ENCODE assay signal across 11 mouse cellular contexts in genomic region chr11:108947425-108948184, GRCm38 (mm10). TPM values are rescaled to one million over a fixed set of nuclear protein-coding genes. Genes with fewer than 3 reads are reported as not detected.
DNase-seq lines count a peak whose midpoint lies in the region; ATAC-seq and TF ChIP-seq lines count a peak whose summit lies in the region.
"Had no signal": no experiment of that assay in that cellular context is flagged by ENCODE, and none has a peak within 500 bp of the region (broad histone marks: within the 10 kb centered on the region; RNA-seq: fewer than 3 reads in every experiment).

No protein-coding gene starts in this region.

- intact Hi-C loops in heart, postnatal 14 days (cut with DNase I), result no loop called here
- intact Hi-C loops in left cerebral cortex, postnatal 25 days (cut with DNase I), result no loop called here

- no peak for DNase-seq in heart, postnatal 14 days
- DNase-seq in embryonic facial prominence, embryonic 10.5 days (ENCODE audit: low spot score), result peak; percentile 87
- DNase-seq in hindbrain, embryonic 10.5 days (ENCODE audit: low spot score), result peak; percentile 50
- peak; percentile 78 for DNase-seq in lung, postnatal 0 days (ENCODE audit: low spot score)
- DNase-seq in kidney, adult 18-20 months, result no peak
- DNase-seq in left cerebral cortex, postnatal 25 days (ENCODE audit: low spot score in 2 of 2), result no peak
- DNase-seq: gastrocnemius, postnatal 25 days had no signal

- peak; percentile 20 for TF ChIP-seq CTCF in lung, postnatal 0 days (IDR thresholded peaks at IDR 0.05)

- H3K9me3 ChIP-seq in heart, embryonic 15.5 days (replicated peaks), result no peaks in the 10 kb centered on the region
- H3K9me3 ChIP-seq in embryonic facial prominence, embryonic 10.5 days, result no peaks in the 10 kb centered on the region
- no peaks in the 10 kb centered on the region for H3K9me3 ChIP-seq in hindbrain, embryonic 10.5 days
- no peaks in the 10 kb centered on the region for H3K9me3 ChIP-seq in lung, postnatal 0 days (ENCODE audit: low read length)

- peak; percentile 18; the same call in 1 of the 2 replicates for TF ChIP-seq EP300 in lung, postnatal 0 days (IDR thresholded peaks at IDR 0.05)

- H3K9ac ChIP-seq in heart, embryonic 15.5 days, result no peak overlapping the region
- no peak overlapping the region for H3K9ac ChIP-seq in lung, postnatal 0 days (replicated peaks; ENCODE audit: low read depth)

- 63% methylated on average over 20 of the region's 20 CpGs for WGBS in heart, embryonic 15.5 days
- WGBS in embryonic facial prominence, embryonic 10.5 days, result 44% methylated on average over 20 of the region's 20 CpGs
- WGBS in hindbrain, embryonic 10.5 days, result 76% methylated on average over 20 of the region's 20 CpGs
- WGBS in lung, postnatal 0 days, result 51% methylated on average over 20 of the region's 20 CpGs

- no peak overlapping the region for H3K4me2 ChIP-seq in heart, embryonic 15.5 days
- H3K4me2 ChIP-seq in lung, postnatal 0 days (replicated peaks; ENCODE audit: low read depth, low read length), result no peak overlapping the region

- H3K4me1 ChIP-seq in heart, embryonic 15.5 days (replicated peaks), result peaks cover 11% of the 10 kb centered on the region
- peaks cover 29% of the 10 kb centered on the region for H3K4me1 ChIP-seq in embryonic facial prominence, embryonic 10.5 days
- peaks cover 25% of the 10 kb centered on the region for H3K4me1 ChIP-seq in hindbrain, embryonic 10.5 days (replicated peaks)
- H3K4me1 ChIP-seq in lung, postnatal 0 days (ENCODE audit: insufficient read depth, low read depth, low read length), result no peaks in the 10 kb centered on the region

- ATAC-seq in heart, embryonic 15.5 days (replicated peaks; ENCODE audit: insufficient number of reproducible peaks, insufficient read depth, low FRiP score, low read depth), result peak; percentile 36; the same call in 1 of the 2 replicates
- ATAC-seq in lung, postnatal 0 days, result peak; percentile 72
- ATAC-seq in granulocyte monocyte progenitor cell, adult 5-6 weeks (replicated peaks; ENCODE audit: poor library complexity, severe bottlenecking), result no peak

- H3K27ac ChIP-seq in heart, embryonic 15.5 days, result 0 out of 2 replicates have a peak overlapping the region, but pooled peaks have one; percentile 26
- H3K27ac ChIP-seq in embryonic facial prominence, embryonic 10.5 days (replicated peaks), result peak overlapping the region; percentile 76
- peak overlapping the region; percentile 72 for H3K27ac ChIP-seq in hindbrain, embryonic 10.5 days
- peak overlapping the region; percentile 28; the same call in 1 of the 2 replicates for H3K27ac ChIP-seq in lung, postnatal 0 days (ENCODE audit: low read length)

- H3K36me3 ChIP-seq in heart, embryonic 15.5 days, result peaks cover 18% of the 10 kb centered on the region; the same call in 1 of the 2 replicates
- H3K36me3 ChIP-seq in embryonic facial prominence, embryonic 10.5 days (replicated peaks), result peaks cover 94% of the 10 kb centered on the region
- H3K36me3 ChIP-seq in hindbrain, embryonic 10.5 days, result peaks cover 99% of the 10 kb centered on the region
- peaks cover 27% of the 10 kb centered on the region for H3K36me3 ChIP-seq in lung, postnatal 0 days (ENCODE audit: insufficient read depth, low read length)
- H3K36me3 ChIP-seq: G1E had no signal

- H3K4me3 ChIP-seq in heart, embryonic 15.5 days, result no peak overlapping the region
- H3K4me3 ChIP-seq in embryonic facial prominence, embryonic 10.5 days, result peak overlapping the region; percentile 32; the same call in 1 of the 2 replicates
- no peak overlapping the region for H3K4me3 ChIP-seq in hindbrain, embryonic 10.5 days
- H3K4me3 ChIP-seq in lung, postnatal 0 days (ENCODE audit: low read depth, low read length), result no peak overlapping the region
- H3K4me3 ChIP-seq: myocyte had no signal

- no peaks in the 10 kb centered on the region for H3K27me3 ChIP-seq in heart, embryonic 15.5 days
- no peaks in the 10 kb centered on the region for H3K27me3 ChIP-seq in embryonic facial prominence, embryonic 10.5 days (replicated peaks; ENCODE audit: low read depth, poor library complexity, severe bottlenecking)
- H3K27me3 ChIP-seq in hindbrain, embryonic 10.5 days (ENCODE audit: insufficient read depth, poor library complexity, severe bottlenecking), result no peaks in the 10 kb centered on the region
- no peaks in the 10 kb centered on the region for H3K27me3 ChIP-seq in lung, postnatal 0 days (replicated peaks; ENCODE audit: insufficient read depth, low read length)

RNA-seq across cellular contexts. Expression of gene Axin2, which starts 27.5 kb away (rescaled TPM):
- 1.7 and 2.3 TPM in 2 replicates for polyA plus RNA-seq in heart, embryonic 15.5 days (2015; fragmentation: Nextera tagmentation; extraction: Ambion mirVana)
- total RNA-seq in heart, postnatal 14 days (2021), result 1 to 10 TPM; 5.3 to 5.7 TPM
- 12.7 and 15.3 TPM in 2 replicates for polyA plus RNA-seq in embryonic facial prominence, embryonic 10.5 days (2016; fragmentation: Nextera tagmentation; extraction: Ambion mirVana)
- polyA plus RNA-seq in hindbrain, embryonic 10.5 days (2016; fragmentation: Nextera tagmentation; extraction: Ambion mirVana), result 18.0 and 19.8 TPM in 2 replicates
- polyA plus RNA-seq in lung, postnatal 0 days (2015; fragmentation: Nextera tagmentation; extraction: Ambion mirVana), result 10.4 and 11.0 TPM in 2 replicates
- total RNA-seq in granulocyte monocyte progenitor cell, adult 5-6 weeks (2014; fragmentation: Nextera tagmentation), result 1.1 and 1.7 TPM in 2 replicates
- total RNA-seq in granulocyte monocyte progenitor cell, adult 5-6 weeks (2017), result 0.34 and 0.67 TPM in 2 replicates
- 10 to 100 TPM; 32.4 to 33.9 TPM for total RNA-seq in left cerebral cortex, postnatal 25 days (2021)
- total RNA-seq: G1E had no signal
- polyA plus RNA-seq: G1E had no signal

Comparison
In these comparisons a context has a peak if more than half of its experiments do, and no peak if none do; other contexts are left out.
1. H3K27ac ChIP-seq: peak in every context shown above with its lines; median percentile 76 in embryonic facial prominence, embryonic 10.5 days; 72 in hindbrain, embryonic 10.5 days; 28 in lung, postnatal 0 days; 26 in heart, embryonic 15.5 days.
2. DNase-seq: peak in embryonic facial prominence, embryonic 10.5 days (single experiment), hindbrain, embryonic 10.5 days (single experiment) and lung, postnatal 0 days (single experiment); none in heart, postnatal 14 days (0 of 2), kidney, adult 18-20 months (single experiment) and left cerebral cortex, postnatal 25 days (0 of 2).